Mouse (Mus musculus) kidney, adult 2 months (tissue): ENCODE measurements around the gene Ppp1r27.

Source experiments
- CTCF ChIP-seq: fragments of 200-500 bp; conservative IDR thresholded peaks from 2 replicates; pipeline ENCODE4 v1.5.1; 2011; ENCODE audit warnings: low read depth, mild to moderate bottlenecking, control low read depth, low read length, moderate library complexity, mixed read lengths; ENCODE audit not compliant: insufficient read depth, insufficient read length
- POLR2A ChIP-seq: fragments of 200-500 bp; IDR thresholded peaks from one replicate; pipeline ENCODE4 v1.6.1; 2011; ENCODE audit warnings: low read depth, low read length, control low read depth

GRCm38 (mm10) chr11:120583937-120584336 is 33.0 kb upstream of the Ppp1r27 start:
- TF ChIP-seq CTCF = no peak
- TF ChIP-seq POLR2A = no peak
